Mouse (Mus musculus): ENCODE data around the gene Gm8011. TPM values are rescaled to one million over a fixed set of nuclear protein-coding genes. Genes with fewer than 3 reads are reported as not detected.
"Not testable (repeated sequence)": the region's sequence is repeated elsewhere in the genome, so short reads cannot be mapped to it uniquely, and the experiment has no call there.

Gm8011 gene
- polyA plus RNA-seq (2012; rRNA removed) (not detected in 2 replicates), polyA plus RNA-seq (2014; fragmentation: Nextera tagmentation; extraction: Ambion mirVana) (not detected in 2 replicates)

GRCm38 (mm10) chr14:42463581-42463980 lies at the start of gene Gm8011:
Gene Gm8011, plus strand, starts transcription at chr14:42463881.
- not testable (repeated sequence) for H3K4me2 ChIP-seq (replicated peaks; ENCODE audit: low read depth, low read length, severe bottlenecking); H3K9me3 ChIP-seq (ENCODE audit: control insufficient read depth, low read length); ATAC-seq (ENCODE audit: low FRiP score, low read depth); H3K4me1 ChIP-seq (ENCODE audit: control insufficient read depth, insufficient read depth, low read length); H3K27me3 ChIP-seq (ENCODE audit: control insufficient read depth, insufficient read depth, low read length); H3K4me3 ChIP-seq (replicated peaks; ENCODE audit: low read length); H3K27ac ChIP-seq (replicated peaks; ENCODE audit: low read depth, low read length); H3K36me3 ChIP-seq (ENCODE audit: control insufficient read depth, insufficient read depth, low read length); DNase-seq (ENCODE audit: low spot score); H3K9ac ChIP-seq (ENCODE audit: low read depth, low read length, severe bottlenecking)
- WGBS = 55% methylated on average over 2 of the region's 2 CpGs

GRCm38 (mm10) chr14:42439573-42439972 lies 24.1 kb upstream of the Gm8011 start, which contains the start of gene Gm8005:
Gene Gm8005, minus strand, starts transcription at chr14:42439673.
- not testable (repeated sequence) for H3K9ac ChIP-seq (ENCODE audit: low read depth, low read length, severe bottlenecking); H3K27me3 ChIP-seq (ENCODE audit: control insufficient read depth, insufficient read depth, low read length); DNase-seq (ENCODE audit: low spot score)

GRCm38 (mm10) chr14:42502249-42502648 lies 38.6 kb downstream of the Gm8011 start, which contains the start of gene Gm8020:
Gene Gm8020, minus strand, starts transcription at chr14:42502349.
- not testable (repeated sequence) for ATAC-seq (ENCODE audit: low FRiP score, low read depth); H3K27ac ChIP-seq (replicated peaks; ENCODE audit: low read depth, low read length)
- WGBS = 100% methylated on average over 1 of the region's 3 CpGs

More at GRCm38 (mm10) chr14:42439573-42439972, 24.1 kb upstream of the Gm8011 start, which contains the start of gene Gm8005:
- not testable (repeated sequence) for H3K36me3 ChIP-seq (ENCODE audit: control insufficient read depth, insufficient read depth, low read length); H3K4me3 ChIP-seq (replicated peaks; ENCODE audit: low read length); ATAC-seq (ENCODE audit: low FRiP score, low read depth); H3K4me2 ChIP-seq (replicated peaks; ENCODE audit: low read depth, low read length, severe bottlenecking); H3K27ac ChIP-seq (replicated peaks; ENCODE audit: low read depth, low read length); H3K9me3 ChIP-seq (ENCODE audit: control insufficient read depth, low read length); H3K4me1 ChIP-seq (ENCODE audit: control insufficient read depth, insufficient read depth, low read length)
- 91% methylated on average over 2 of the region's 4 CpGs for WGBS

More at GRCm38 (mm10) chr14:42502249-42502648, 38.6 kb downstream of the Gm8011 start, which contains the start of gene Gm8020:
- not testable (repeated sequence) for H3K9ac ChIP-seq (ENCODE audit: low read depth, low read length, severe bottlenecking); H3K4me3 ChIP-seq (replicated peaks; ENCODE audit: low read length); H3K27me3 ChIP-seq (ENCODE audit: control insufficient read depth, insufficient read depth, low read length); H3K9me3 ChIP-seq (ENCODE audit: control insufficient read depth, low read length); H3K36me3 ChIP-seq (ENCODE audit: control insufficient read depth, insufficient read depth, low read length); DNase-seq (ENCODE audit: low spot score); H3K4me2 ChIP-seq (replicated peaks; ENCODE audit: low read depth, low read length, severe bottlenecking); H3K4me1 ChIP-seq (ENCODE audit: control insufficient read depth, insufficient read depth, low read length)

Other genes starting within 250 kb of the Gm8011 start
- gene Gm17026, start 203.8 kb upstream of the Gm8011 start, polyA plus RNA-seq (2012; rRNA removed) = not detected in 2 replicates
- not detected in 2 replicates for gene Gm17026, start 203.8 kb upstream of the Gm8011 start, polyA plus RNA-seq (2014; fragmentation: Nextera tagmentation; extraction: Ambion mirVana)
- not detected in 2 replicates for gene Gm9611, start 166.5 kb upstream of the Gm8011 start, polyA plus RNA-seq (2012; rRNA removed)
- gene Gm9611, start 166.5 kb upstream of the Gm8011 start, polyA plus RNA-seq (2014; fragmentation: Nextera tagmentation; extraction: Ambion mirVana) = not detected in 2 replicates
- not detected in 2 replicates for gene Gm7995, start 153.7 kb upstream of the Gm8011 start, polyA plus RNA-seq (2012; rRNA removed)
- gene Gm7995, start 153.7 kb upstream of the Gm8011 start, polyA plus RNA-seq (2014; fragmentation: Nextera tagmentation; extraction: Ambion mirVana) = not detected in 2 replicates
- gene Gm8005, start 24.2 kb upstream of the Gm8011 start, polyA plus RNA-seq (2012; rRNA removed) = not detected in 2 replicates
- not detected in 2 replicates for gene Gm8005, start 24.2 kb upstream of the Gm8011 start, polyA plus RNA-seq (2014; fragmentation: Nextera tagmentation; extraction: Ambion mirVana)
- gene Gm8020, start 38.5 kb downstream of the Gm8011 start, polyA plus RNA-seq (2012; rRNA removed) = not detected in 2 replicates
- not detected in 2 replicates for gene Gm8020, start 38.5 kb downstream of the Gm8011 start, polyA plus RNA-seq (2014; fragmentation: Nextera tagmentation; extraction: Ambion mirVana)
- not detected in 2 replicates for gene Gm8024, start 60.4 kb downstream of the Gm8011 start, polyA plus RNA-seq (2012; rRNA removed)
- gene Gm8024, start 60.4 kb downstream of the Gm8011 start, polyA plus RNA-seq (2014; fragmentation: Nextera tagmentation; extraction: Ambion mirVana) = not detected in 2 replicates
- gene Gm17124, start 136.0 kb downstream of the Gm8011 start, polyA plus RNA-seq (2012; rRNA removed) = not detected in 2 replicates
- not detected in 2 replicates for gene Gm17124, start 136.0 kb downstream of the Gm8011 start, polyA plus RNA-seq (2014; fragmentation: Nextera tagmentation; extraction: Ambion mirVana)
- gene Gm3633, start 178.0 kb downstream of the Gm8011 start, polyA plus RNA-seq (2012; rRNA removed) = not detected in 2 replicates
- not detected in 2 replicates for gene Gm3633, start 178.0 kb downstream of the Gm8011 start, polyA plus RNA-seq (2014; fragmentation: Nextera tagmentation; extraction: Ambion mirVana)
- not detected in 2 replicates for gene Gm10378, start 192.1 kb downstream of the Gm8011 start, polyA plus RNA-seq (2012; rRNA removed)
- not detected in 2 replicates for gene Gm10378, start 192.1 kb downstream of the Gm8011 start, polyA plus RNA-seq (2014; fragmentation: Nextera tagmentation; extraction: Ambion mirVana)